Mouse (Mus musculus): ENCODE measurements around the gene Msx1.

DNA sequence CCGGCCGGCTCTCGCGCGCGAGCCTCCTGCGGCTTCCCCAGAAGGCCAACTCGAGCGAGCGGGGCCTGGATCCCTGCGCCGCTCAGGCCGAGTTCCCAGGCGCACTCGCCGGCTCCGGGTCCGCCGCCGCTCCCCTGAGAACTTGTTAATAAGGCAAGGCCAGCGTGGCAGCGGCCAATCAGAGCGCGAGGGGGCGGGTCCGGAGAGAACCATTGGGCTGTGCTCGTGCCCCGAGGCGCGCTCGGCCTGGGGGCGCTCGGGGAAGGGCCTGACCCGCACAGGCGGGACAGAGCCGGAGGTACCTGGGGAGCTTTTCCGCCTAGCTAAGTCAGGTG is at the start of gene Msx1:
- TF ChIP-seq GATA1 (IDR thresholded peaks at IDR 0.05; ENCODE audit: borderline replicate concordance, low read length): no peak
- no peak for TF ChIP-seq FLI1 (IDR thresholded peaks at IDR 0.05; ENCODE audit: low read length)
